Mouse (Mus musculus): ENCODE data around the gene Tollip. TPM values are rescaled to one million over a fixed set of nuclear protein-coding genes. Genes with fewer than 3 reads are reported as not detected.

Gene Tollip
- 44.9 and 47.1 TPM in 2 replicates for polyA plus RNA-seq (2011; ENCODE audit: insufficient read depth, insufficient read length, low read depth, missing spikeins)

DNA sequence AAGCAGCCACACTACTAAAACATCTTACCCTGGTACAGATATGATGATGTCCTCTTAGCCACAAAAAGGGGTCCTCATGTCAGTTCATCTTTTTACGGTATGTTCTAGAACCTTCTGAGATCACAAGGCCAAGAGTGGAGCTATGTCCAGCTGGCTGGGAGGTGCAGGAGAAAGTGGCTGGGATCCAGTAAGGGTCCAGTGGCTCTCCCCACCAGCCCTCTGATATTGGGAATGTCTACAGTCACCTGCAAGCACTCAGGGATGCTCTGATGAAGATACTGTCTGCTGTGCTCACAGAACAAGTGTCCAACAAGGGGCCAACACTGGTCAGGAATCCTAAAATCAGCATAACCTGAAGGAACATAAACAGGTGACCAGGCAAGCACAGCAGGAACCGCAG is at the start of gene Tollip:
Tollip (minus strand) TSS at position 101 of the 400 bp plus-strand sequence.
- no peak within 1 kb of the TSS for H3K27ac ChIP-seq (ENCODE audit: insufficient read depth, low read length)
- no peaks in the 10 kb centered on the region for H3K4me1 ChIP-seq (ENCODE audit: control insufficient read depth, insufficient read depth, low read length)
- TF ChIP-seq POLR2A (IDR thresholded peaks at IDR 0.05; ENCODE audit: insufficient read depth, low read length) (no peak), EP300 (IDR thresholded peaks at IDR 0.05; ENCODE audit: insufficient read depth, low read depth, low read length) (no peak), CTCF (IDR thresholded peaks at IDR 0.05; ENCODE audit: low read depth, low read length) (no peak)
- H3K27me3 ChIP-seq (ENCODE audit: control insufficient read depth, insufficient read depth, low read length, poor library complexity, severe bottlenecking), result no peaks in the 10 kb centered on the region
- no peaks in the 10 kb centered on the region for H3K36me3 ChIP-seq (ENCODE audit: control insufficient read depth, insufficient read depth, low read length, poor library complexity, severe bottlenecking)
- no peak within 1 kb of the TSS for H3K9ac ChIP-seq (ENCODE audit: low read depth, poor library complexity, severe bottlenecking)
- H3K4me3 ChIP-seq (ENCODE audit: low read depth, low read length), result no peak within 1 kb of the TSS
- H3K9me3 ChIP-seq (replicated peaks; ENCODE audit: control insufficient read depth, insufficient read depth, low read length, poor library complexity, severe bottlenecking), result no peaks in the 10 kb centered on the region

DNA sequence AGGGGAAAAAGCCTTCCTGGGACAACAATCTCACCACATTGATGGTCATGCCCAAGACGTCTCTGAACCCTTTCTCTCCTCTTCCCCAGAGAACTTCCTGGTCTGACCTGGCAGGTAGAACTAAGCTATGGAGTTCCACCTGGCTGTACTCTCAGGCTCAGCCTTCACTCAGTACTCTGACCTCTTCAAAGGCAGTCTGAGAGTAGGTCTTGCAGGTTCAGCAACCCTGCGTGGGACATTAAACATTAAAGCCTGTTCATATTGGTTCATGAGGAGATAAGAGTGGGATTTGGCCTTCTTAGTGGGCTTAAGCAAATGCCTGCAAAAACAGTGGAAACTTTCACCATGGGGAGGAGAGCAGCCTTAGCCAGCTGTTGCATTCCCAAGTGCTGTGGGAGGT is 48.0 kb upstream of the Tollip start:
- H3K27ac ChIP-seq (ENCODE audit: insufficient read depth, low read length), result no peak overlapping the region
- H3K9ac ChIP-seq (ENCODE audit: low read depth, poor library complexity, severe bottlenecking), result no peak overlapping the region
- H3K4me1 ChIP-seq (ENCODE audit: control insufficient read depth, insufficient read depth, low read length), result no peaks in the 10 kb centered on the region
- no peaks in the 10 kb centered on the region for H3K27me3 ChIP-seq (ENCODE audit: control insufficient read depth, insufficient read depth, low read length, poor library complexity, severe bottlenecking)
- no peaks in the 10 kb centered on the region for H3K9me3 ChIP-seq (replicated peaks; ENCODE audit: control insufficient read depth, insufficient read depth, low read length, poor library complexity, severe bottlenecking)
- TF ChIP-seq POLR2A (IDR thresholded peaks at IDR 0.05; ENCODE audit: insufficient read depth, low read length), result no peak
- no peak for TF ChIP-seq EP300 (IDR thresholded peaks at IDR 0.05; ENCODE audit: insufficient read depth, low read depth, low read length)
- TF ChIP-seq CTCF (IDR thresholded peaks at IDR 0.05; ENCODE audit: low read depth, low read length), result no peak
- H3K4me3 ChIP-seq (ENCODE audit: low read depth, low read length), result no peak overlapping the region
- no peaks in the 10 kb centered on the region for H3K36me3 ChIP-seq (ENCODE audit: control insufficient read depth, insufficient read depth, low read length, poor library complexity, severe bottlenecking)

DNA sequence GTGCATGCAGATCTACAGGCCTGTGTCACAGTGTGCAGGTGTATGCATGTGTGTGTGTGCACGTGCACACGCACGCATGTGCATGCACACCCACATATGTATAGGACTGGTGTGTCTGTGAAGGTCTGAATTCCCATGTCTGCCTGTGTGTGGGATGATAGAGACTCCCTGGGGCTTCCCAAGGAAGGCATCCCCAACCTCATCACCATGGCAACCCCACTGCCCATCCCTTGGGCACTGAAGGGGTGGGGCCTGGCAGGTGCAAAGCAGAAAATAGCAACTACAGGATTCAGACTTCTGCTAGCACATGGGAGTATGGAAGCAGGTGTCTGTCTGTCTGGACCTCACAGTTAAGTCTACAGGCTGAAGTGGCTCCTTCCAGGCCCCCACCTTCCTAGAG is 44.2 kb upstream of the Tollip start:
- Histone ChIP-seq H3K27ac (ENCODE audit: insufficient read depth, low read length) (no peak overlapping the region), H3K9ac (ENCODE audit: low read depth, poor library complexity, severe bottlenecking) (no peak overlapping the region), H3K27me3 (ENCODE audit: control insufficient read depth, insufficient read depth, low read length, poor library complexity, severe bottlenecking) (no peaks in the 10 kb centered on the region), H3K4me1 (ENCODE audit: control insufficient read depth, insufficient read depth, low read length) (no peaks in the 10 kb centered on the region), H3K4me3 (ENCODE audit: low read depth, low read length) (no peak overlapping the region), H3K36me3 (ENCODE audit: control insufficient read depth, insufficient read depth, low read length, poor library complexity, severe bottlenecking) (no peaks in the 10 kb centered on the region), H3K9me3 (replicated peaks; ENCODE audit: control insufficient read depth, insufficient read depth, low read length, poor library complexity, severe bottlenecking) (no peaks in the 10 kb centered on the region)
- TF ChIP-seq POLR2A (IDR thresholded peaks at IDR 0.05; ENCODE audit: insufficient read depth, low read length) (no peak), CTCF (IDR thresholded peaks at IDR 0.05; ENCODE audit: low read depth, low read length) (no peak), EP300 (IDR thresholded peaks at IDR 0.05; ENCODE audit: insufficient read depth, low read depth, low read length) (no peak)

DNA sequence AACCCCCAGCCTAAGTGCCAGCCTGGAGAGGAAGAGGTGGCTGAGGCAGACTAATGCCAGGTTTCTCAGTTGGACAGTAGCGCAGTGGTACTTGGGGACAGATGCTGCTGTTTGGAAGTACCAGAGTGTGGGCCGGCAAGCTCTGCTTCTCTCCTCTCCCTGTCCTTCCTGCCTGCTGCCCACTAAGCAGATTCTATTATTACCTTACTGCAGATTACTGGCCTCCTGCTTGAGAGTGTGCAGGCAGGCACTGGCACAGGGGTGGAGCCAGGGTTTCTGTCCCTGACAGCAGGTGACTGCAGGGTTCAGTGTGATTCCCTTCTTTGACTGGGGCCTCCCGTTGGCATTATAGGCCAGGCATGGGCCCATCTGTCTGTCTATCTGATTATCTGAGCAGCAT is 43.2 kb upstream of the Tollip start:
- Histone ChIP-seq H3K9ac (ENCODE audit: low read depth, poor library complexity, severe bottlenecking) (no peak overlapping the region), H3K9me3 (replicated peaks; ENCODE audit: control insufficient read depth, insufficient read depth, low read length, poor library complexity, severe bottlenecking) (no peaks in the 10 kb centered on the region), H3K4me3 (ENCODE audit: low read depth, low read length) (no peak overlapping the region), H3K27ac (ENCODE audit: insufficient read depth, low read length) (no peak overlapping the region), H3K36me3 (ENCODE audit: control insufficient read depth, insufficient read depth, low read length, poor library complexity, severe bottlenecking) (no peaks in the 10 kb centered on the region), H3K27me3 (ENCODE audit: control insufficient read depth, insufficient read depth, low read length, poor library complexity, severe bottlenecking) (no peaks in the 10 kb centered on the region), H3K4me1 (ENCODE audit: control insufficient read depth, insufficient read depth, low read length) (no peaks in the 10 kb centered on the region)
- no peak for TF ChIP-seq CTCF (IDR thresholded peaks at IDR 0.05; ENCODE audit: low read depth, low read length)
- no peak for TF ChIP-seq EP300 (IDR thresholded peaks at IDR 0.05; ENCODE audit: insufficient read depth, low read depth, low read length)
- TF ChIP-seq POLR2A (IDR thresholded peaks at IDR 0.05; ENCODE audit: insufficient read depth, low read length), result no peak

DNA sequence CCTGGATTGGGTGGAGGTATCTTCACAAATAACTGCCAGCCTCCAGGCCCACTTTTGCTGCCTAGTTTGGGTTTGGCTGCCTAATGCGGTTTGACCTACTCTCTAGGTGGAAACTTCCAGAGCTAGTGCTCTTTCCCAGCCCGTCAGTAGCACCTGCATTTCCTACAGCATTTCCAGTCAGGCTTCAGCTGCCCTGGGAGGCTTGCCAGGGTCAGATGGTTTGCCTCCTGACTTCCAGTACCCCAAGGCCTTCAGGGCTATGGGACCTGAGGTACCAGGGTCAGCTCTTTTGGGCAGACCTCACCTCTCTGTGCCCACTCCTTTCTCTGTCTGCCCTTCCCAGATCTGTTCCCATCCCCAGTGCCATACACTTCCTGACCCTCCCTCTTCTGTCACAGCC is 42.6 kb upstream of the Tollip start:
- Histone ChIP-seq H3K4me1 (ENCODE audit: control insufficient read depth, insufficient read depth, low read length) (no peaks in the 10 kb centered on the region), H3K9me3 (replicated peaks; ENCODE audit: control insufficient read depth, insufficient read depth, low read length, poor library complexity, severe bottlenecking) (no peaks in the 10 kb centered on the region)

DNA sequence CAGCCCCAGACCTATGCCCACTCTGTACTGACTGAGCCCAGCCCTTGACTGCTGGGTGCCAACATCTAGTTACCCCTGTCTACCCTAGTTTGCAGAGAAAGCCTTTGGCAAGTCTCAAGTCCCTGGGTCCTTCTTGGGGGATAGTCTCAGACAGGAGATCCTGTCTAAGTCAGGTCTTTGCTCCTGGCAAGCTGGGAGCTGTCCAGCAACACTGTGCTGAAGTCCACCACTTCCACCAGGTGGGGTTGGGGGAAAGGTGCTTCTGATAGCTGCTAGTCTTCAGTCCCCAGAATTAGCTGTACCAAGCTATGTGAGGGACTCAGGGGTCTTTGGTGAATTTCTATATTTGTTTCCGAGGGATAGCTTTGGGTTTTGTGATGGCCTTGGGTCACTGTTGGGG is 40.8 kb upstream of the Tollip start:
- TF ChIP-seq POLR2A (IDR thresholded peaks at IDR 0.05; ENCODE audit: insufficient read depth, low read length), result no peak
- no peak for TF ChIP-seq CTCF (IDR thresholded peaks at IDR 0.05; ENCODE audit: low read depth, low read length)
- no peak for TF ChIP-seq EP300 (IDR thresholded peaks at IDR 0.05; ENCODE audit: insufficient read depth, low read depth, low read length)
- H3K9ac ChIP-seq (ENCODE audit: low read depth, poor library complexity, severe bottlenecking), result no peak overlapping the region

More for the DNA sequence above, 42.6 kb upstream of the Tollip start:
- H3K27ac ChIP-seq (ENCODE audit: insufficient read depth, low read length), result no peak overlapping the region
- no peaks in the 10 kb centered on the region for H3K36me3 ChIP-seq (ENCODE audit: control insufficient read depth, insufficient read depth, low read length, poor library complexity, severe bottlenecking)
- H3K9ac ChIP-seq (ENCODE audit: low read depth, poor library complexity, severe bottlenecking), result no peak overlapping the region
- TF ChIP-seq CTCF (IDR thresholded peaks at IDR 0.05; ENCODE audit: low read depth, low read length), result no peak
- no peak for TF ChIP-seq POLR2A (IDR thresholded peaks at IDR 0.05; ENCODE audit: insufficient read depth, low read length)
- no peak for TF ChIP-seq EP300 (IDR thresholded peaks at IDR 0.05; ENCODE audit: insufficient read depth, low read depth, low read length)
- H3K27me3 ChIP-seq (ENCODE audit: control insufficient read depth, insufficient read depth, low read length, poor library complexity, severe bottlenecking), result no peaks in the 10 kb centered on the region
- H3K4me3 ChIP-seq (ENCODE audit: low read depth, low read length), result no peak overlapping the region

More for the DNA sequence above, 40.8 kb upstream of the Tollip start:
- no peaks in the 10 kb centered on the region for H3K4me1 ChIP-seq (ENCODE audit: control insufficient read depth, insufficient read depth, low read length)
- no peaks in the 10 kb centered on the region for H3K9me3 ChIP-seq (replicated peaks; ENCODE audit: control insufficient read depth, insufficient read depth, low read length, poor library complexity, severe bottlenecking)
- no peak overlapping the region for H3K27ac ChIP-seq (ENCODE audit: insufficient read depth, low read length)
- H3K36me3 ChIP-seq (ENCODE audit: control insufficient read depth, insufficient read depth, low read length, poor library complexity, severe bottlenecking), result no peaks in the 10 kb centered on the region
- no peak overlapping the region for H3K4me3 ChIP-seq (ENCODE audit: low read depth, low read length)
- H3K27me3 ChIP-seq (ENCODE audit: control insufficient read depth, insufficient read depth, low read length, poor library complexity, severe bottlenecking), result no peaks in the 10 kb centered on the region

Measured in ES-Bruce4 (cell line).